ENCODE assay signal across 8 mouse cellular contexts in the genomic region with DNA sequence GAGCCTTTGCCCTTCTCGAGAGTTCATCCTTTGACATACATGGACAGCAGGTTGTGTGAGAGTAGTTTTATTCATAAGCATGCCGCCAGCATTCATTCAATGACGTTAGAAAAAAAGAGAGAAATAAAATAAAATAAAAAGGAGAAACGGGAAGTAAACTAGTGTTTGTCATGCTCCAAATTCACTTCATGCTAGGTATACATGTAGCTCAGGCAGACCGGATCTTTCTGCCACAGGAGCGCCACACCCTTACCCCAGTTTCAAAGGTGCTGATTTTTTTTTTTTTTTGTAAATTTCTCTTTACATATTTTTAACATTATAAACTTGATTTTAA. TPM values are rescaled to one million over a fixed set of nuclear protein-coding genes. Genes with fewer than 3 reads are reported as not detected.
DNase-seq lines count a peak whose midpoint lies in the region; ATAC-seq lines count a peak whose summit lies in the region.

No protein-coding gene starts in this region.

- no peaks in the 10 kb centered on the region for H3K36me3 ChIP-seq in heart, embryonic 15.5 days
- H3K36me3 ChIP-seq in hindbrain, embryonic 15.5 days = no peaks in the 10 kb centered on the region
- H3K36me3 ChIP-seq in midbrain, embryonic 14.5 days (ENCODE audit: control insufficient read depth, insufficient read depth, low read length) = no peaks in the 10 kb centered on the region

- no peaks in the 10 kb centered on the region for H3K9me3 ChIP-seq in heart, embryonic 15.5 days (replicated peaks)
- no peaks in the 10 kb centered on the region for H3K9me3 ChIP-seq in hindbrain, embryonic 15.5 days
- H3K9me3 ChIP-seq in midbrain, embryonic 14.5 days (ENCODE audit: control insufficient read depth, low read length) = no peaks in the 10 kb centered on the region

- H3K4me1 ChIP-seq in heart, embryonic 15.5 days (replicated peaks) = peaks cover 7% of the 10 kb centered on the region
- H3K4me1 ChIP-seq in hindbrain, embryonic 15.5 days (replicated peaks) = peaks cover 11% of the 10 kb centered on the region
- H3K4me1 ChIP-seq in midbrain, embryonic 14.5 days (ENCODE audit: control insufficient read depth, insufficient read depth, low read length) = peaks cover 5% of the 10 kb centered on the region

- H3K27ac ChIP-seq in heart, embryonic 15.5 days = peak overlapping the region; percentile 90
- peak overlapping the region; percentile 78; the same call in 1 of the 2 replicates for H3K27ac ChIP-seq in hindbrain, embryonic 15.5 days (replicated peaks)
- H3K27ac ChIP-seq in midbrain, embryonic 14.5 days (replicated peaks; ENCODE audit: low read depth, low read length) = peak overlapping the region; percentile 83; the same call in 1 of the 2 replicates

- WGBS in heart, embryonic 15.5 days = 6% methylated on average over 6 of the region's 6 CpGs
- WGBS in hindbrain, embryonic 15.5 days = 10% methylated on average over 6 of the region's 6 CpGs
- 16% methylated on average over 6 of the region's 6 CpGs for WGBS in midbrain, embryonic 14.5 days

- no peak for ATAC-seq in heart, embryonic 15.5 days (replicated peaks; ENCODE audit: insufficient number of reproducible peaks, insufficient read depth, low FRiP score, low read depth)
- no peak for ATAC-seq in hindbrain, embryonic 15.5 days (ENCODE audit: low FRiP score, low read depth)
- ATAC-seq in midbrain, embryonic 14.5 days (ENCODE audit: low FRiP score, low TSS enrichment) = no peak
- no peak for ATAC-seq in megakaryocyte progenitor cell, adult 5-6 weeks (replicated peaks; ENCODE audit: poor library complexity)

- no peak for DNase-seq in heart, adult 11 months
- peak; percentile 34 for DNase-seq in MEL-GATA-1-ER (ENCODE audit: extremely low read depth, low read depth)
- DNase-seq in midbrain, embryonic 14.5 days = no peak
- no peak for DNase-seq in adrenal gland, postnatal 14 days
- DNase-seq in adrenal gland, adult (ENCODE audit: inconsistent age in 2 of 2, low spot score in 1 of 2) = no peak

- H3K9ac ChIP-seq in heart, embryonic 15.5 days = peak overlapping the region; percentile 73
- H3K9ac ChIP-seq in hindbrain, embryonic 15.5 days = peak overlapping the region; percentile 71
- peak overlapping the region; percentile 79 for H3K9ac ChIP-seq in midbrain, embryonic 14.5 days (replicated peaks; ENCODE audit: low read length)

- peak overlapping the region; percentile 80 for H3K4me2 ChIP-seq in heart, embryonic 15.5 days
- peak overlapping the region; percentile 61 for H3K4me2 ChIP-seq in hindbrain, embryonic 15.5 days
- peak overlapping the region; percentile 90 for H3K4me2 ChIP-seq in midbrain, embryonic 14.5 days (ENCODE audit: low read length)

- H3K4me3 ChIP-seq in heart, embryonic 15.5 days = peak overlapping the region; percentile 71
- peak overlapping the region; percentile 77 for H3K4me3 ChIP-seq in hindbrain, embryonic 15.5 days
- peak overlapping the region; percentile 80 for H3K4me3 ChIP-seq in midbrain, embryonic 14.5 days (replicated peaks; ENCODE audit: low read depth, low read length)

- H3K27me3 ChIP-seq in heart, embryonic 15.5 days = no peaks in the 10 kb centered on the region
- H3K27me3 ChIP-seq in hindbrain, embryonic 15.5 days = no peaks in the 10 kb centered on the region
- no peaks in the 10 kb centered on the region for H3K27me3 ChIP-seq in midbrain, embryonic 14.5 days (ENCODE audit: control insufficient read depth, insufficient read depth, low read length)

RNA-seq across cellular contexts. Expression of gene Cab39l, which starts 0.7 kb away (rescaled TPM):
- polyA plus RNA-seq in heart, embryonic 15.5 days (2015; fragmentation: Nextera tagmentation; extraction: Ambion mirVana) = 23.0 and 23.1 TPM in 2 replicates
- 26.8 and 28.5 TPM in 2 replicates for polyA plus RNA-seq in hindbrain, embryonic 15.5 days (2015; fragmentation: Nextera tagmentation; extraction: Ambion mirVana)
- 19.8 and 26.5 TPM in 2 replicates for polyA plus RNA-seq in midbrain, embryonic 14.5 days (2014; fragmentation: Nextera tagmentation; extraction: Ambion mirVana)
- total RNA-seq in adrenal gland, postnatal 14 days (2021) = 34.5 and 42.0 TPM in 2 replicates
- total RNA-seq in megakaryocyte progenitor cell, adult 5-6 weeks (2015) = 42.5 and 44.4 TPM in 2 replicates
- total RNA-seq in megakaryocyte progenitor cell, adult 5-6 weeks (2017) = 30.8 and 31.0 TPM in 2 replicates

RNA-seq across cellular contexts. Expression of gene Setdb2, which starts 0.8 kb away (rescaled TPM):
- polyA plus RNA-seq in heart, embryonic 15.5 days (2015; fragmentation: Nextera tagmentation; extraction: Ambion mirVana) = 4.5 and 7.7 TPM in 2 replicates
- 4.7 and 5.2 TPM in 2 replicates for polyA plus RNA-seq in hindbrain, embryonic 15.5 days (2015; fragmentation: Nextera tagmentation; extraction: Ambion mirVana)
- 5.4 and 8.6 TPM in 2 replicates for polyA plus RNA-seq in midbrain, embryonic 14.5 days (2014; fragmentation: Nextera tagmentation; extraction: Ambion mirVana)
- 9.2 and 12.7 TPM in 2 replicates for total RNA-seq in adrenal gland, postnatal 14 days (2021)
- total RNA-seq in megakaryocyte progenitor cell, adult 5-6 weeks (2015) = 38.2 and 41.4 TPM in 2 replicates
- 27.4 and 30.4 TPM in 2 replicates for total RNA-seq in megakaryocyte progenitor cell, adult 5-6 weeks (2017)

RNA-seq across cellular contexts. Expression of gene Phf11c, which starts 46.3 kb away (rescaled TPM):
- polyA plus RNA-seq in heart, embryonic 15.5 days (2015; fragmentation: Nextera tagmentation; extraction: Ambion mirVana) = 0.25 and 0.28 TPM in 2 replicates
- 0.14 and 0.21 TPM in 2 replicates for polyA plus RNA-seq in hindbrain, embryonic 15.5 days (2015; fragmentation: Nextera tagmentation; extraction: Ambion mirVana)
- polyA plus RNA-seq in midbrain, embryonic 14.5 days (2014; fragmentation: Nextera tagmentation; extraction: Ambion mirVana) = 0.31 and 0.49 TPM in 2 replicates
- 0.96 and 1.3 TPM in 2 replicates for total RNA-seq in adrenal gland, postnatal 14 days (2021)
- total RNA-seq in megakaryocyte progenitor cell, adult 5-6 weeks (2015) = 1.4 and 1.5 TPM in 2 replicates
- 1.2 and 1.4 TPM in 2 replicates for total RNA-seq in megakaryocyte progenitor cell, adult 5-6 weeks (2017)
